In the genomic region with DNA sequence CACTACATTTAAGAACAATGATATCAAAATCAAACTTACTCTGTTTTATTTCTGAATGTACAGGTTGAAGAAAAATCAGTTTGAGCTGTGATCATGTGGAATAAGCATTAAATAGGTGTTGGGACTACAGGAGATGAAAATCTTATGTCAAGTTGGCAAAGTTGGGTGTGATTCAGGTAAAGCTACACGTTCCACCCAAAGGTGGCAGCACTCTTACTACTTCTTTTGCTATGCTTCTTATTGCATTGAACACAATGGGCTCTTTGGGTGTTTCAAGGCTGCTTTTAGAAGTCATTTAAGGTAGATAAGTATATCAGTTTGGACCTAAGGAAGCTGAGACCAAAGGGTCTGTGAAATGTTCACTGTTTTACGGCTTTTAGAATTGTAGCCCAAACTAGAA, we compare ENCODE assay signal across 18 mouse cellular contexts. TPM values are rescaled to one million over a fixed set of nuclear protein-coding genes. Genes with fewer than 3 reads are reported as not detected.
DNase-seq lines count a peak whose midpoint lies in the region; ATAC-seq and TF ChIP-seq lines count a peak whose summit lies in the region.
"Had no signal": no experiment of that assay in that cellular context is flagged by ENCODE, and none has a peak within 500 bp of the region (broad histone marks: within the 10 kb centered on the region; RNA-seq: fewer than 3 reads in every experiment).

No protein-coding gene starts in this region.

- no peak for DNase-seq in heart, adult 2 months
- DNase-seq in heart, embryonic 10.5 days (ENCODE audit: low spot score), result no peak
- peak; percentile 19 to 36 for DNase-seq in kidney, postnatal 36 days
- DNase-seq in kidney, adult 18-20 months, result no peak
- peak; percentile 33 for DNase-seq in midbrain, postnatal 0 days (ENCODE audit: low spot score)
- DNase-seq in midbrain, embryonic 10.5 days (ENCODE audit: low spot score), result no peak
- no peak for DNase-seq in spleen, postnatal 4 days (ENCODE audit: low spot score in 2 of 2)
- DNase-seq: cerebellum, adult 9-10 months; gastrocnemius, postnatal 10 days; layer of hippocampus, postnatal 36 days; right cerebral cortex, postnatal 4 days had no signal

- H3K79me2 ChIP-seq in heart, adult 2 months (replicated peaks; ENCODE audit: control insufficient read depth, insufficient read depth, low read length), result no peaks in the 10 kb centered on the region

- H3K4me3 ChIP-seq in heart, adult 2 months, result no peak overlapping the region
- H3K4me3 ChIP-seq in heart, embryonic 10.5 days, result no peak overlapping the region
- no peak overlapping the region for H3K4me3 ChIP-seq in midbrain, postnatal 0 days (ENCODE audit: low read depth, low read length)
- H3K4me3 ChIP-seq in midbrain, embryonic 10.5 days, result no peak overlapping the region
- H3K4me3 ChIP-seq: heart, embryonic 12.5 days; hindbrain, embryonic 12.5 days; limb, embryonic 12.5 days; lung, embryonic 15.5 days had no signal

- no peak overlapping the region for H3K9ac ChIP-seq in heart, adult 2 months (ENCODE audit: low read depth, low read length)
- H3K9ac ChIP-seq in midbrain, postnatal 0 days (replicated peaks; ENCODE audit: low read length, poor library complexity, severe bottlenecking), result no peak overlapping the region
- H3K9ac ChIP-seq: heart, embryonic 12.5 days; hindbrain, embryonic 12.5 days; limb, embryonic 12.5 days; lung, embryonic 15.5 days had no signal

- peak; percentile 65 for TF ChIP-seq CTCF in heart, adult 2 months (IDR thresholded peaks at IDR 0.05)
- TF ChIP-seq CTCF in midbrain, postnatal 0 days (IDR thresholded peaks at IDR 0.05), result peak; percentile 60

- ATAC-seq in midbrain, postnatal 0 days (ENCODE audit: low FRiP score), result no peak
- ATAC-seq: CD4-positive, CD25-positive, alpha-beta regulatory T cell, adult 4 months; forebrain, embryonic 14.5 days had no signal

- H3K4me2 ChIP-seq in midbrain, postnatal 0 days (ENCODE audit: low read depth, low read length, poor library complexity, severe bottlenecking), result no peak overlapping the region
- H3K4me2 ChIP-seq: heart, embryonic 12.5 days; hindbrain, embryonic 12.5 days; limb, embryonic 12.5 days; lung, embryonic 15.5 days; midbrain, embryonic 11.5 days had no signal

- H3K27ac ChIP-seq in heart, adult 2 months, result no peak overlapping the region
- H3K27ac ChIP-seq in heart, embryonic 10.5 days, result no peak overlapping the region
- no peak overlapping the region for H3K27ac ChIP-seq in midbrain, postnatal 0 days (ENCODE audit: low read depth, low read length)
- no peak overlapping the region for H3K27ac ChIP-seq in midbrain, embryonic 10.5 days (replicated peaks)
- H3K27ac ChIP-seq: hindbrain, embryonic 12.5 days; limb, embryonic 12.5 days; lung, embryonic 15.5 days had no signal

- no peak for TF ChIP-seq EP300 in heart, adult 2 months (IDR thresholded peaks at IDR 0.05; ENCODE audit: insufficient read depth, low read depth, low read length)

- WGBS in heart, adult 2 months, result 55% methylated on average over 2 of the region's 2 CpGs
- 49% methylated on average over 2 of the region's 2 CpGs for WGBS in heart, embryonic 10.5 days
- 62% methylated on average over 2 of the region's 2 CpGs for WGBS in midbrain, postnatal 0 days
- WGBS in midbrain, embryonic 10.5 days, result 66% methylated on average over 2 of the region's 2 CpGs

- no peaks in the 10 kb centered on the region for H3K27me3 ChIP-seq in heart, adult 2 months (ENCODE audit: control insufficient read depth, insufficient read depth, low read length)
- H3K27me3 ChIP-seq in heart, embryonic 10.5 days (ENCODE audit: insufficient read depth, poor library complexity, severe bottlenecking), result no peaks in the 10 kb centered on the region
- no peaks in the 10 kb centered on the region for H3K27me3 ChIP-seq in midbrain, postnatal 0 days (ENCODE audit: insufficient read depth, low read length)
- H3K27me3 ChIP-seq in midbrain, embryonic 10.5 days (ENCODE audit: low read depth, poor library complexity, severe bottlenecking), result no peaks in the 10 kb centered on the region
- H3K27me3 ChIP-seq: heart, embryonic 12.5 days; hindbrain, embryonic 12.5 days; limb, embryonic 12.5 days; lung, embryonic 15.5 days had no signal

- intact Hi-C loops in heart, adult 2 months (cut with DNase I), result loop anchor here (5.0 kb wide), 1 partner anchor 674 kb away; no protein-coding TSS in a partner anchor

- TF ChIP-seq POLR2A in heart, adult 2 months (IDR thresholded peaks at IDR 0.05; ENCODE audit: insufficient read depth, low read depth, low read length), result no peak

- no peaks in the 10 kb centered on the region for H3K9me3 ChIP-seq in heart, embryonic 10.5 days
- H3K9me3 ChIP-seq in midbrain, postnatal 0 days (ENCODE audit: low read length), result no peaks in the 10 kb centered on the region
- H3K9me3 ChIP-seq in midbrain, embryonic 10.5 days (replicated peaks), result no peaks in the 10 kb centered on the region
- H3K9me3 ChIP-seq: heart, embryonic 12.5 days; hindbrain, embryonic 12.5 days; limb, embryonic 12.5 days; lung, embryonic 15.5 days had no signal

- no peaks in the 10 kb centered on the region for H3K4me1 ChIP-seq in heart, adult 2 months (ENCODE audit: control insufficient read depth, insufficient read depth, low read length)
- no peaks in the 10 kb centered on the region; the same call in 1 of the 2 replicates for H3K4me1 ChIP-seq in heart, embryonic 10.5 days
- no peaks in the 10 kb centered on the region for H3K4me1 ChIP-seq in midbrain, postnatal 0 days (ENCODE audit: insufficient read depth, low read length)
- no peaks in the 10 kb centered on the region for H3K4me1 ChIP-seq in midbrain, embryonic 10.5 days
- H3K4me1 ChIP-seq: hindbrain, embryonic 12.5 days had no signal

- no peaks in the 10 kb centered on the region for H3K36me3 ChIP-seq in heart, adult 2 months (ENCODE audit: control insufficient read depth, insufficient read depth, low read length)
- H3K36me3 ChIP-seq in heart, embryonic 10.5 days, result no peaks in the 10 kb centered on the region
- no peaks in the 10 kb centered on the region for H3K36me3 ChIP-seq in midbrain, postnatal 0 days (ENCODE audit: insufficient read depth, low read length)
- H3K36me3 ChIP-seq in midbrain, embryonic 10.5 days, result no peaks in the 10 kb centered on the region
- H3K36me3 ChIP-seq: heart, embryonic 12.5 days; hindbrain, embryonic 12.5 days; limb, embryonic 12.5 days; lung, embryonic 15.5 days had no signal

RNA-seq across cellular contexts. Expression of a gene that starts 36.3 kb away (rescaled TPM):
- total RNA-seq in heart, adult 2 months (2021), result 1 to 10 TPM; 1.9 to 2.8 TPM
- 1.5 and 1.8 TPM in 2 replicates for polyA plus RNA-seq in heart, adult 2 months (2012; rRNA removed)
- polyA plus RNA-seq in heart, embryonic 10.5 days (2016; fragmentation: Nextera tagmentation; extraction: Ambion mirVana), result 21.5 and 23.4 TPM in 2 replicates
- 8.8 and 9.1 TPM in 2 replicates for total RNA-seq in midbrain, postnatal 0 days (2014; rRNA removed)
- polyA plus RNA-seq in midbrain, postnatal 0 days (2015; fragmentation: Nextera tagmentation; extraction: Ambion mirVana), result 7.3 and 8.8 TPM in 2 replicates
- polyA plus RNA-seq in midbrain, embryonic 10.5 days (2016; fragmentation: Nextera tagmentation; extraction: Ambion mirVana), result 6.6 and 7.3 TPM in 2 replicates
- polyA plus RNA-seq: CD4-positive, CD25-positive, alpha-beta regulatory T cell, adult 4 months had no signal

Comparison
In these comparisons a context has a peak if more than half of its experiments do, and no peak if none do; other contexts are left out.
1. DNase-seq: peak in kidney, postnatal 36 days (2 of 2) and midbrain, postnatal 0 days (single experiment); none in heart, adult 2 months (0 of 2), heart, embryonic 10.5 days (single experiment), kidney, adult 18-20 months (single experiment), midbrain, embryonic 10.5 days (single experiment) and spleen, postnatal 4 days (0 of 2).